Mouse (Mus musculus): ENCODE data around the gene Shh.

Shh gene

GRCm38 (mm10) chr5:28466760-28467306 lies at the start of gene Shh:
Gene Shh (minus strand): TSS chr5:28467256.
- under 1% methylated on average over 31 of the region's 31 CpGs for WGBS

GRCm38 (mm10) chr5:28500792-28501439 lies 33.9 kb upstream of the Shh start:
- WGBS, result 81% methylated on average over 4 of the region's 4 CpGs

DNA sequence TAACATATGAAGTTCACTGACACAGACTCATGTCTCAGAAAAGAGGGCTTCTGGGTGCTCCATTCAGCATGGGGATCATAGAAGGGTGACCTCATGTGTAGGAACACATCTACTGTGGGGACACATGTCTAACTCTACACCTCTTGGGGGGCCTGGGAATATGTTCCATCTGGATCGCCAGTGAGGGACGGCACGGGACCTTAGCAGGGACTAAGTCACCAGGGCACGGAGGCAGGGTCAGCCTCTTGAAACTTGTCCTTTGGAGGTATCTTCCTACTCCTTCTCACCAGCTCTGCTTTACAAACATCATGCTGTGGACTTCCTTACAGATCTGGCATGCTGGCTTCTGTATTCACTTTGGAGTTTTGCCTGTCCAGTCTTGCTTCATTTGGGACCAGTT lies 31.8 kb upstream of the Shh start:
- 93% methylated on average over 4 of the region's 4 CpGs for WGBS

- 89% methylated on average over 3 of the region's 3 CpGs for WGBS
Observed at GRCm38 (mm10) chr5:28495712-28496650, 28.9 kb upstream of the Shh start.

DNA sequence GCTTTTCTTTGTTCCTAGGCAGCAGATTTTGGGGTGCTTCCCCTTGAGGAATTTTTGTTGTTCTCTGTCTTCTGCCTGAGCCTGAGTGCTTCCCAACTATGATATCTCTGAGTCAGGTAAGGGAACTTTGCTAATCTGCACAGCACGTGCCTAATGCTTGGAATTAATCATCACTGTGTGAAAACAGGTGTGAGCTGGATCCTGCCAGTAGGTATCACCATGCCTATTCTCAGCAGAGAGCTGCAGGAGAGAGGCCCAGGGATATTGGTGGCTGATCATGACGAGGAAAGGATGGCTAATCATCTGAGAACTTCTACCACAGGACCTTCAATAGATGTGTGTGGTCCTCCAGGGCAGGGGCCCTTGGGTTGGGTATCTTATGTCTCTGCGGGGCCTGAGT lies 26.5 kb upstream of the Shh start:
- WGBS, result 75% methylated on average over 3 of the region's 3 CpGs

GRCm38 (mm10) chr5:28482991-28483390 lies 15.9 kb upstream of the Shh start:
- 75% methylated on average over 3 of the region's 3 CpGs for WGBS

DNA sequence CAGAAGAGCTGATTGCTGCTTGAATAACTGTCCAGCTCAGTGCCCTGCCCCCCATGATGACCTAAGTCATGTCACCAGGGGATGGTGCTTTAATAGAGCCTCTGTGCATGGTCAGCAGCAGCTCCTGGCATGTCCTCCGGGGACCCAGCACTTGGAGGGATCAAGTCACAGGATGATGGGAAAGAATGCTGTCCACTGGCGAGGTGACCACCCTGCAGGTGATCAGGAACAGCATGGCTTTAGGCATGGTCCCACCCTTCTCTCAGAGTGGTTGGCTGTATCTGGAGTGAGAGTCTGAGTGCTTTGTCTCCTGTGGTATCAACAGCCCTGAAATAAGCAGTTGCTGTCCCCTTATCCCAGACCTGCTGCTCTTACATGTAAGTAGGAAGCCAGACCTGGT lies 14.7 kb upstream of the Shh start:
- 78% methylated on average over 2 of the region's 2 CpGs for WGBS

DNA sequence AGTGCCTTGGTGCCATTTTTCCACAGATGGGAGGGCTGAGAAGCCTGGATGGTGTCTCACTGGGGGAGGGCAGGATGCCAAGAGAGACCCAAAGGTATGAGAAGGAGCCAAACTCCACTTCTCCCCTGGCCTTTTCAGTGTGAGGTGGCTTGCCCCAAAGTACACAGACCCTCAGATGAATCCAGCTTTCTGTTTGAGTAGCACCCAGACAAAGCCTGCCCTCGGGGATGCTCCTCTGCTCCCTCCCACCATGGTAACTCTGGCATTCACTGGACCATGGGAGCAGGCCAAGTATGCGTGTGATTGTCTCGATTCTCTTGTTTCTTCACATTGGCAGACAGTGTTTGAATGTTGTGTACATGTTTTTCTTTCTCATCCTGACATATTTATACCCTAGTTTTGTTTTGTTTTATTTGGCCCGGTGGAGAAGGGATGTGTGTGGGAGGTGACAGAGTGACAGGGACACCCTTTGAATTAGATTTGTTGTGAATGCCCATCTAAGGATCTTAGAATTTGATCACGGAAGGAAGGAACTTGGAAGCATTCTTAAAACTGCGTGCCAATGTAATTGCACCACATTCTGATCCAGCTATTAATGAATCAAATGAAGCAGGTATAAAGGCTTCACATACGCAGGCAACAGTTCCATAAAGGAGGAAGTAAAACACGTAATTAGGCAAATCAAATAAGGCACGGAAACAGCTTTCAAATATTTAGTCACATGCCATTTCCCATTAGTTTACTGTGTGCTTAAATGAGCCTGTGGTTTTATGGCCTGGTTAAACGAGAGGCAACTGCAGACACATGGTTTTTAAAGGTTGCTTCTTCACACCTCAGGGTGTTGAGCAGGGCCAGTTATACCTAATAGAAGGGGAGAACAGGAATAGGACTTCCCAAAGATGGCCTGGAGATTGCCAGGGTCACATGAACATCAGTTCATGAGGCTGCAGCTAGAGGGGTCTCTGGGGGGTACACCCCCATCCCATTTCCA lies 9.6 kb upstream of the Shh start:
- WGBS, result 67% methylated on average over 10 of the region's 10 CpGs

DNA sequence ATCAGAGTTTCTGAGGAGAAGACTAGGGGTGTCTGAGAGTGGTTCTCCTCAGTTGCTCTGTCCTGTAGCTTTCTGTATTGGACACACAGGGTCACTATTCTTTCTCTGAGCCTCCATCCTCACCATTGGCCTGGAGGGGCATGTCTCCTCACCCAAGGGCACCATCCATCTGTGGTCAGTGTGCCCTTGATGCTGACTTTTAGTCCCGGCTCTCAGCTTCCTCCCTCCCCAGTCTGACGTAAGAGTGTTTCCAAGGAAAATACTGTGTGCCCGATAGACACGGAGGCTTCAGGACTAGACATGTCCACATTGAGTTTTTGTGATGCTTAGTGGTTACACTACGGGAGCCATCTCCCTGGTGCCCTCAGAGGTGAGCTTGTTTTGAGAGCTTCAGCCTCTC lies 6.5 kb upstream of the Shh start:
- WGBS, result 89% methylated on average over 5 of the region's 5 CpGs

DNA sequence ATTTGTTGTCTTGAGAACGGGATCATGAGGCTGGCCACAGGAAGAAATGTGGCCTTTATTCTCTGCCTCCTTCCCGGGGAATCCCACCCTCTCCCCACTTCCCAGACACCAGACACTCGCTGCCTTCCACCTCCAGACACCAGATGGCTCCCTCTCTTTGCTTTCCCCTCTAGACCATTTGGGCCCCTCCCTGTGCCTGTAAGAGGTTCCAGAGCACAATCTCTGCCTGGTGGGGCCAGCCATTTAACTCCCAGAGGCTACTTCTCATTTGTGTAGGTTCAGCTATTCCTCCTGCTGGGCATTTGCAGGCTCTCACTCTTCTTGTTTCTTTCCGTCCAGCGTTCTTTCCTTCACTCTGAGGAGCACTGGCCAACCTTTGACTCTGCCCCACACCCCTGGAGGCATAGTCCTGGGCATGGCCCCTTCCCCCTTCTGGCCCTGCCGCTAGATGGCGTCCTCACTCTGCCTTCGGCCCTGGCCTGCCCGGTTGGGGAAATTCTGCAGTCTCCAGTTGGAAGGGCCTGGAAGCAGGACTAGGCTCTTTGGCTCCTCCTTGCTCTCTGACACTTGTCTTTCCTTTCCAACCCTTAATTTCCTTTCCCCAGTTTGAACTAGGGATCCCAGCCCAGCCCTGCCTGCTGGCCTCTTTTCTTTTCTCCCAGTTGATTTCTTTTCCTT lies 2.6 kb upstream of the Shh start:
- WGBS, result 16% methylated on average over 9 of the region's 9 CpGs

- 0% methylated on average over 15 of the region's 15 CpGs for WGBS
Observed at GRCm38 (mm10) chr5:28466351-28466750, 705 bp downstream of the Shh start.

DNA sequence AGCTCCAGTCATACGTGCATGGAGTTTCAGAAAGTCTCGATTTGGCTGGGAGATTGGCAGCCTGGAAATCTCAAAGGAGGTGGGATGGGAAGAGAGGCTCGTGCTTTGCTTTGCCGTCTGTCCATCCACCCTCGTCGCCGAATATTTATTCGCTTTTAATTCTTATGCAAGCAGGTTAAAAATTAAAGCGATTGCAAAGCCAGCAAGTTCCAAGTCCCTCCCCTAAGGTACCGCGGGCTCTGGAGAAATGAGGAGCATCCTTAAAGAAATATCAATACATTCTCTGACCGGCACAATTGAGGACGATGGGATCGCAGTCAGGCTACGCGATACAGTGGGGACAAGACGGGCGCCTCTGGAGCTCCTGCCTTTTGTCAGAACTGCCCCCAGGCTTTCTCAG lies 1.5 kb downstream of the Shh start:
- under 1% methylated on average over 18 of the region's 18 CpGs for WGBS

DNA sequence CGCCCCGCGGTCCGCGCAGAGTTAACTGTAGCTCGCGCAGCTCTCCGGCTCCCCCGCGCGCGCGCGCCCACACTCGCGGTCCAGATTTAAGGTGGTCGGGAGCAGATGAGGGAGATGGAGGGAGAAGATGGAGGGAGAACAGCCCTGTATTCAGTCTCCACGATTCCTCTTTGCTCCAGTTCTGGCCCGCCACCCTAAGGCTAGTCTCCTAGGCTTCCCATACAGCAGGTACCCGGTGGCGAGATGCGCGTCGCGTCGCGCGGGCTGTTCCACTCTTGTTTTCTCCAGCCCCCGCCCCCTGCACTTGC lies 2.0 kb downstream of the Shh start:
- WGBS, result 1% methylated on average over 29 of the region's 29 CpGs

GRCm38 (mm10) chr5:28464361-28465098 lies 2.5 kb downstream of the Shh start:
- under 1% methylated on average over 76 of the region's 76 CpGs for WGBS

DNA sequence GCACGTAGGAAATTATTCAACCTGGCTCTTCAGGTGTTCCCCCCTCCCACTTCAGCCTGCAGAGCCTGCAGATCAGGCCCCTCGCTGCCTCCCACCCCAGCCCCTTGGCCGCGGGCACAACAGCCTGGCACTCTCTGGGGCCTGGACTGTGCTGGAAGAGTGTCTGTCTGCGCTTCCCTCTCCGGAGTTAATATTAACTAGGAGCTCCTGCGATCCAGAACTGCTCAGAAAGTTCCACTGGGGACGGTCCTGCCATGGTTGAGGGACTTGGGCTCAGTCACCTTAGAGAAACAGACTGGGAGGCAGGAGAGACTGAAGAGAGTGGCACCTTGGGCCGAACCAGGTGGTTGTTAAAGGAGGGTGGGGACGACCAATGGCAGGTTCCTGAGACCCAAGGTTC lies 3.4 kb downstream of the Shh start:
- WGBS, result 15% methylated on average over 10 of the region's 10 CpGs

DNA sequence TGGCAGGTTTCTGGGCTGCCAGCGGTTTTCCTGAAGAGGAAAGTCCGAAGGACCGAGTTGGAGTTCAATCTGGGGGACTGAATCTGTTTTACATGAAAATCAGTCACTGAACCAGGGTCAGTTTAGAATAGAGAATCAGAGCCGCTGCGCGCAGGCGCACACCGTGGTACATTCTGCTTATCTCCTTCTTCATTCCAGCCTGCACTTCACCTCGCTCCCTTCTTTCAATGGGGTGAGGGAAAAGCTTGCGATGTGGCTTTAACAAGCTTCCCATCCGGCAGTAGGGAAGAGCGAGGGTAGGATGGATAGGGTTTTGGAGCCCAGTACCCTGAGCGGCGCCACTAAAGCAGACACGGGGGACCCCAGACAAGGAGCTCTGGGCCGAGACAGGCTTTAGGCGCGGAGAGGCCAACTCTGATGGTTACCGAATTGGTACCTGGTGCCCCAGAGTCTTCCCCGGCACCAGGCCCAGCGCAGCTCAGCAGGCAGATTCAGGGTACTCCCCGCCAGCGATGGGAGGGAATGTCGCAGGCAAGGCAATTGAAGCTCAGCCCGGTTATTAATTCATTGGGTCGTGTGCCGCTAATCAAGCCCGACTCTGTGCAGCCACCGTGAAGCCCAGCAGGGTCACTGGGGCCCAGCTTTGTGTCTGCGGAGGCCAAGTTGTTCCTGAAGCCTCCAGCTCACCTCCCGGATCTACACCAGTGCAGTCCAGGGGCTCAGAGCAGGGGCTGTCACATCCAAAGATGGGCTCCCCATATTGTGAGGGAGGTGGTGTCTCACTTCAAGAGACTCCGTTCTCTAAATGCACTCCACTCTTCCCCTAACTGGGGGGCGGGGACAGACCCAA lies 4.1 kb downstream of the Shh start:
- whole genome bisulfite sequencing, result 25% methylated on average over 33 of the region's 33 CpGs

GRCm38 (mm10) chr5:28461376-28461775 lies 5.7 kb downstream of the Shh start:
- WGBS, result 51% methylated on average over 11 of the region's 11 CpGs

DNA sequence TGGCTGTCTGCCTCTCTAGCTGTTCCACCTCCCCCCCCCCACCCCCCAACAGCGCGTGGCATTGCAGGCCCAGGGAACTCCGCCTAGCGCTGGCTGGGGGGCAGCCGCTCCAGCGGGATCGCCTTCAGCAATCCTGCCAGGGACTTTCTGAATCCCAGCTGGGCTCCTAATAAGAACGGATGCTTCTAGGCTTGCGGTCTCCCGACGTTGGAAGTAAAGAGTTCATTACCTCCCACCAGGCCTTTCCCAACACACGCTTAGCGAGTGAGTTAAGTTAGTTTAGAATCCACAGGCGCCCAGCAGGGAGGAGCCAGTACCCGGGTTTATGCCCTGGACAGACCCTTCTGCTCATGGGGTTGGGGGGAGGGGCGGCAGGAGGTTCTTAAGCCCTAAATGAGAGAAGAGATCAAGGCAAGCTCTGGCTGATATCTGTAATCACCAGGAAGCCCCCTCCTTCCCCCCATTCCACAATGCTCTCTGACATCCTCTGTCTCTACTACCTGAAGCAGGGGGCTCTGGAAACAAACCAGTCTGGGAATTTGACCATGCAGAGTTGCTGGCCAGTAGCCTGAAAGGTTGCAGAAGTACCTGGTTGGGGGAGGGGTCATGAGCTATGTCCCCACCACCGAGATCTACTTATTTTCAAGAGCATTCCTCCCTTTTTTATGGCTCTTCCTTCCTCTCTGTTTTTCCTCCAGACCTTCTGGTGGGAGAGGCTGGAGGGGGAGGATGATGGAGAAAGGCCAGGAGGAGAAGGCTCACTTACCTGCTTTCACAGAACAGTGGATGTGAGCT lies 6.3 kb downstream of the Shh start:
- 26% methylated on average over 17 of the region's 17 CpGs for WGBS
